Mouse (Mus musculus) kidney, embryonic 16.5 days (tissue): ENCODE results near the gene Psmb3. TPM values are rescaled to one million over a fixed set of nuclear protein-coding genes. Genes with fewer than 3 reads are reported as not detected.
"Not testable (repeated sequence)": the region's sequence is repeated elsewhere in the genome, so short reads cannot be mapped to it uniquely, and the experiment has no call there.

ENCODE experiments used
- ATAC-seq: fragments of 200-750 bp; cut with Nextera tagmentation; 2 replicates; pipeline ENCODE4 v1.8.0; 2017; ENCODE audit warnings: moderate TSS enrichment; ENCODE audit not compliant: low FRiP score, low TSS enrichment
- H3K27ac ChIP-seq: fragments of 300-500 bp; sonication (generic); 2 replicates; pipeline ENCODE4 v1.5.1; 2014; ENCODE audit warnings: low read length
- H3K27me3 ChIP-seq: fragments of 300-500 bp; sonication (generic); 2 replicates; pipeline ENCODE4 v1.6.1; 2014; ENCODE audit warnings: low read length, control low read depth, mixed read lengths; ENCODE audit not compliant: insufficient read depth
- H3K36me3 ChIP-seq: fragments of 300-500 bp; sonication (generic); 2 replicates; pipeline ENCODE4 v1.6.1; 2014; ENCODE audit warnings: low read length, control low read depth, mixed read lengths; ENCODE audit not compliant: insufficient read depth
- H3K4me1 ChIP-seq: fragments of 300-500 bp; sonication (generic); 2 replicates; pipeline ENCODE4 v1.6.1; 2014; ENCODE audit warnings: low read length, control low read depth, mixed read lengths; ENCODE audit not compliant: insufficient read depth
- H3K4me2 ChIP-seq: fragments of 300-500 bp; sonication (generic); replicated peaks from 2 replicates; pipeline ENCODE4 v1.6.1; 2014; ENCODE audit warnings: low read depth, low read length
- H3K4me3 ChIP-seq: fragments of 300-500 bp; sonication (generic); 2 replicates; pipeline ENCODE4 v1.5.1; 2014; ENCODE audit warnings: mild to moderate bottlenecking, low read length
- H3K9ac ChIP-seq: fragments of 300-500 bp; sonication (generic); replicated peaks from 2 replicates; pipeline ENCODE4 v1.6.1; 2014; ENCODE audit warnings: low read length
- H3K9me3 ChIP-seq: fragments of 300-500 bp; sonication (generic); 2 replicates; pipeline ENCODE4 v1.6.1; 2016; ENCODE audit warnings: low read length, control low read depth
- WGBS: fragments of 180-500 bp; shearing (Covaris S2); extraction: QIAGEN DNeasy Blood & Tissue Kit; methylation state at CpG from one replicate; pipeline ENCODE4 v1.1.7; 2014; 5-methylcytosine and 5-hydroxymethylcytosine counted together
- polyA plus RNA-seq: library from polyadenylated mRNA; unstranded; fragments of >200 nt; fragmentation: Nextera tagmentation; extraction: Ambion mirVana; gene quantifications from 2 replicates; pipeline ENCODE4 v1.2.1, GENCODE M21; 2015

Gene Psmb3
- polyA plus RNA-seq, 1 experiment from 2014 or later: 503 TPM

DNA sequence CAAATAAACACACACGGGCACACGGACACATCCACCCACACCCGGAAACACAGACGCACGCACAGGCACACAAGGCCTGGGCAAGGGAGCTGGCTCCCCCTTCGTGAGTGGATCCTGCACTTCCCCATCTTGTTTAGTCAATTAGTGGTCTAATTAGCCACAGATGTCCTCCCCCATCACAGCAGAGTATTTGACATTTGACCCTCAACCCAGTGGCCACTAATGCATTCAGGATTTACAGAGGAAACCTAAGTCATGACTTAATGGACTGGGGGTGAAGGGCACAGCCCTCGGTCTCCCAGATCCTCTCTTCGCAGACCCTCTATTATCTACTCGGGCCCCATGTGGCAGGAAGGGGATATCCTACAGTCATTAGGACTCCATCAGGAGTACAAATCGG is 30.5 kb downstream of the Psmb3 start:
- 12% methylated on average over 10 of the region's 10 CpGs for WGBS
- no peak overlapping the region for H3K4me3 ChIP-seq
- no peak for ATAC-seq
- peaks cover 4% of the 10 kb centered on the region for H3K4me1 ChIP-seq
- H3K4me2 ChIP-seq: no peak overlapping the region
- no peak overlapping the region for H3K27ac ChIP-seq
- no peaks in the 10 kb centered on the region for H3K27me3 ChIP-seq
- H3K9me3 ChIP-seq: no peaks in the 10 kb centered on the region
- no peak overlapping the region for H3K9ac ChIP-seq
- H3K36me3 ChIP-seq: peaks cover 18% of the 10 kb centered on the region

DNA sequence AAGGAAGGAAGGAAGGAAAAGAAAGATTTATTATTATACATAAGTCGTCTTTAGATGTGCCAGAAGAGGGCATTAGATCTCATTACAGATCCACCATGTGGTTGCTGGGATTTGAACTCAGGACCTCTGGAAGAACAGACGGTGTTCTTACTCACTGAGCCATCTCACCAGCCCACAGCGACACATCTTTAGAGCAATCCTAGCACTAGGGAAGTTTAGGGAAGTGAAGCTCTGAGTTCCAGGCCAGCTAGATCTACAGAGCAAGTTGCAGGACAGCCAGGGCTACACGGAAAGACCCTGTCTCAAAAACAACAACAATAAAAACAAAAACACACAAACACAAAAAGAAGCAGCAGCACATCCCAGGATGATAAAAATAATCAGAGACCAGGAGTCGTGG is 31.6 kb downstream of the Psmb3 start:
- H3K36me3 ChIP-seq: peaks cover 13% of the 10 kb centered on the region
- H3K4me3 ChIP-seq, H3K9me3 ChIP-seq, H3K27me3 ChIP-seq, H3K4me1 ChIP-seq, H3K27ac ChIP-seq, H3K4me2 ChIP-seq, H3K9ac ChIP-seq, ATAC-seq: not testable (repeated sequence)
- 84% methylated on average over 5 of the region's 5 CpGs for WGBS

DNA sequence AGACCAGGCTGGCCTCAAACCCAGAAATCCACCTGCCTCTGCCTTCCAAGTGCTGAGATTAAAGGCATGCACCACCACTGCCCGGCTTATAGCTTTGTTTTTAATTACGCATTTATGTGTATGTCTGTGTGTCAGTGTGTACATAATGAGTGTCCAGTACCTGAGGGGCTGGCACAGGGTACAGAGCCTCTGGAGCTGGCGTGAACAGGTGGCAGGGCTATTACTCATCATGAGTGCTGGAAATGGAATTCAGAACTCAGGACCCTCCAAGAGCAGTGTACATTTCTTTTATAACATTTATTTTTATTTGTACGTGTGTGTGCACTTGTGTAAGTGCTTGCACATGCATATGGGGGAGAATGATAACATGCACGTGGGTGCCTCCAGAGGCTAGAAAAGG is 33.4 kb downstream of the Psmb3 start:
- 88% methylated on average over 5 of the region's 5 CpGs for WGBS
- Histone ChIP-seq H3K9me3 (no peaks in the 10 kb centered on the region), H3K4me1 (peaks cover 18% of the 10 kb centered on the region), H3K4me3 (no peak overlapping the region), H3K27ac (no peak overlapping the region), H3K9ac (no peak overlapping the region), H3K4me2 (no peak overlapping the region), H3K27me3 (no peaks in the 10 kb centered on the region), H3K36me3 (peaks cover 7% of the 10 kb centered on the region)
- no peak for ATAC-seq

DNA sequence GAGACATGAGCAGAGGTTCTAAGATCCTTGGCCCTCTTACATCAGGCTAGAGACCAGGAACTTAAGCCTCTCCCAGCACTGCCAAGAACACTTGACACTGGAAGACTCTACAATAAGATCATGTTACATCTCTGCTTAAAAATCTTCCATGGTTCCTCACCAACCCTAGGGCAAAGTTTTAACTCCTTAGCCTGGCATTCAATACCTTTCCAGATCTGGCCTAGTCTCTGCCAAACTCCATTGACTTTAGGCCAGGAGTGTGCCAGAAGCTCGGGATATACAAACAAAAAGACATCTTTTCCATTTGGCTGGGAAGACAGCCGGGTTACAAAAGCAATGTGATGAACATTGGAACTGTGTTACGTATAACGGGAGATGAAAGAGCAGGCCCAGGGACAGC is 34.4 kb downstream of the Psmb3 start:
- WGBS: 65% methylated on average over 4 of the region's 4 CpGs
- Histone ChIP-seq H3K27ac (no peak overlapping the region), H3K4me2 (no peak overlapping the region), H3K27me3 (no peaks in the 10 kb centered on the region), H3K4me1 (peaks cover 24% of the 10 kb centered on the region), H3K36me3 (no peaks in the 10 kb centered on the region), H3K9ac (no peak overlapping the region), H3K9me3 (no peaks in the 10 kb centered on the region), H3K4me3 (no peak overlapping the region)
- ATAC-seq: no peak

DNA sequence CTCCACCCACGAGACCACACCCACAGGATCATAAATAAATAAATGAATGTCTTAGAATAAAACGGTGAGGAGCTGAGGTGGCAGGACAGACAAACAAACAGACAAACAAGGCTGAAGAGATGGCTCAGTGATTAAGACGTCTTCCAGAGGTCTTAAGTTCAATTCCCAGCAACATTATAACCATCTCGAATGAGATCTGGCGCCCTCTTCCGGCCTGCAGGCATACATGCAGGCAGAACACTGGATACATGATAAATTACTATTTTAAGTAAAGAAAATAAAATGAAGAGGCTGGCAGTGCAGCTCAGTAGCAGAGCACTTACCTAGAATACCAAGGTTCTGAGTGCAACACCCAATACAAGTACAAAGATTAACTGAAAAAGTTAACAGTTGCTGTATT is 35.5 kb downstream of the Psmb3 start:
- 64% methylated on average over 6 of the region's 6 CpGs for WGBS
- no peak overlapping the region for H3K9ac ChIP-seq
- H3K27ac ChIP-seq: no peak overlapping the region
- H3K4me2 ChIP-seq: no peak overlapping the region
- no peaks in the 10 kb centered on the region for H3K36me3 ChIP-seq
- H3K4me3 ChIP-seq: no peak overlapping the region
- H3K27me3 ChIP-seq: no peaks in the 10 kb centered on the region
- no peak for ATAC-seq
- H3K4me1 ChIP-seq: peaks cover 35% of the 10 kb centered on the region
- no peaks in the 10 kb centered on the region for H3K9me3 ChIP-seq

DNA sequence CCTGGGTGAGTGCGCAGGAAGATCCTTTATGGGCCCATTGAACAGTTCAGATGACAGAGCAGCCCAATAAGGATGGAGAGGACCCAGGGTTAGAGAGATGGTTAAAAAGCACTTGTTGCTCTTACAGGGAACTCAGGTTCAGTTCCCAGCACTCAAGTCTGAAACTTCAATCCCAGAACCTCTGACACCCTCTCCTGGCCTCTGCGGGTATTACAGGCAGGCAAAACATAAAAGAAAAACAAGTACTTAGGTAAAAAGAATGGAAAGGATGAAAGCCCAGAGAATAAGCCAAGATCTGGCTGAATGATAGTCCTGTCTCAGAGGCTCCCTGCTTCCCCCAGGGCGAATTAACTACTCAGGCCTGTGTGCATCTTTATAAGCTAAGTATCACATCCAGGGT is 36.0 kb downstream of the Psmb3 start:
- H3K4me2 ChIP-seq: no peak overlapping the region
- H3K36me3 ChIP-seq: no peaks in the 10 kb centered on the region
- no peaks in the 10 kb centered on the region for H3K9me3 ChIP-seq
- H3K9ac ChIP-seq: no peak overlapping the region
- no peak for ATAC-seq
- no peak overlapping the region for H3K27ac ChIP-seq
- H3K4me3 ChIP-seq: no peak overlapping the region
- peaks cover 38% of the 10 kb centered on the region for H3K4me1 ChIP-seq
- H3K27me3 ChIP-seq: no peaks in the 10 kb centered on the region
- WGBS: 87% methylated on average over 3 of the region's 3 CpGs

DNA sequence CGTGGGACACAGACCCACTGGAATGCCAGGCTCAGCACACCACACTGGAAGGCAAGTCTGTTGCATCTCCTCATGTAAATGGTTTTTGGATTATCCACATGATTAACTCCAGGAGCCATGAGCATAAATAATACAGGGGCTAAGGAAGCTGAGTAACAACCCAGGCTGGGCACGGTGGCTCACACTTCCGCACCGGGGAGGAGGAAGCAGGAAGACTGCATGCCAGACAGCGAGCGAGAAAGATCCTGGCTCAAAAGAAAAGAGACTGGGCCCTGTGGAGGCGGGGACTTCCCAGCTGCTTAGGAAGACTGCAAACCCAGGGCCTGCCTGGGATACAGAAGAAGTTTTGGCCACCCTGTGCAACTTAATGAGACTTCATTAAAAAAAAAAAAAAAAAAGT is 37.0 kb downstream of the Psmb3 start:
- peak overlapping the region; percentile 74 for H3K27ac ChIP-seq
- H3K9ac ChIP-seq: 0 out of 2 replicates have a peak overlapping the region, but pooled peaks have one; percentile 18
- H3K4me1 ChIP-seq: peaks cover 38% of the 10 kb centered on the region
- no peaks in the 10 kb centered on the region for H3K9me3 ChIP-seq
- H3K27me3 ChIP-seq: no peaks in the 10 kb centered on the region
- WGBS: 25% methylated on average over 7 of the region's 7 CpGs
- no peaks in the 10 kb centered on the region for H3K36me3 ChIP-seq
- peak overlapping the region; percentile 18; the same call in 1 of the 2 replicates for H3K4me3 ChIP-seq
- no peak for ATAC-seq
- peak overlapping the region; percentile 32 for H3K4me2 ChIP-seq

DNA sequence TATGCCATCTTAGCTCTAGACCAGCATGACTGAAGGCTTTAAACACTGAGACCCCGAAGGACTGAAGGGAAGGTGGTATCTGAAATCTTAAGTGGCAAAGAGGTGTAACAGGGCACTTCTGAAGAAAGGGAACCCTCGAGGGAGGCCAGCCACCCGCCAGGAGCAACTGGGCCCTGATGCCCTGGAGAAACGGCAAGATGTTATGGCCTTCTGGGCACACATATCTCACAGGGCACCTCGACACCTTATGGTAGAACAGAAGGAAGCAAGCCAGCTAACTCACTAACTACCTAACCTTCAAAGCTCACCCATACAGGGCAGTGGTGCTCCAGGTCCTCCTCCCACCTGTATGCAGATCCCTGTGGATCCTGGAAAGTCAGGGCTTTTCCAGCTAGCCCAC is 39.0 kb downstream of the Psmb3 start:
- no peaks in the 10 kb centered on the region for H3K27me3 ChIP-seq
- no peak overlapping the region for H3K4me2 ChIP-seq
- 88% methylated on average over 5 of the region's 5 CpGs for WGBS
- ATAC-seq: no peak
- H3K27ac ChIP-seq: no peak overlapping the region
- no peak overlapping the region for H3K9ac ChIP-seq
- peaks cover 38% of the 10 kb centered on the region for H3K4me1 ChIP-seq
- H3K4me3 ChIP-seq: no peak overlapping the region
- H3K36me3 ChIP-seq: peaks cover 6% of the 10 kb centered on the region; the same call in 1 of the 2 replicates
- H3K9me3 ChIP-seq: no peaks in the 10 kb centered on the region

DNA sequence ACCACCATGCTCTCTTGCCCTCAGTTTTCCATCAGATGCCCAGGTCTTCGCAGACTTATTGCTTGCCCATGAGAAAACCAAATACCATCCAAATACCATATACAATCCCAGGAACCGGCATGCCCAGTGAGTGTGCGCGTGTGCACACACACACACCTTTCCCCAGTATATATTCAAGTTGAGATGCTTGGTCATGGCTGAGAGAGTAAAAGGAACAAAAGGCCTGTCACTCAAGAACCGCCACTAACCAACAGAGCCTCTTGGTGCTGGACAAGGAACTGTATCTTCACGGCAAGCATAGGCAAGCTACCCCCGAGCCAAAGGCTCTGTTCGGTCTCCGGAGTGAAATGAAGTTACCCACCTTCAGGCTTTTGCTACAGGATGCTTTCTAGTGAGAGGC is 39.4 kb downstream of the Psmb3 start:
- H3K4me2 ChIP-seq: peak overlapping the region; percentile 87
- peaks cover 37% of the 10 kb centered on the region for H3K4me1 ChIP-seq
- 77% methylated on average over 9 of the region's 9 CpGs for WGBS
- H3K4me3 ChIP-seq: no peak overlapping the region
- no peaks in the 10 kb centered on the region for H3K9me3 ChIP-seq
- no peak overlapping the region for H3K27ac ChIP-seq
- H3K9ac ChIP-seq: peak overlapping the region; percentile 88; the same call in 1 of the 2 replicates
- no peaks in the 10 kb centered on the region for H3K27me3 ChIP-seq
- H3K36me3 ChIP-seq: peaks cover 7% of the 10 kb centered on the region; the same call in 1 of the 2 replicates
- ATAC-seq: no peak

DNA sequence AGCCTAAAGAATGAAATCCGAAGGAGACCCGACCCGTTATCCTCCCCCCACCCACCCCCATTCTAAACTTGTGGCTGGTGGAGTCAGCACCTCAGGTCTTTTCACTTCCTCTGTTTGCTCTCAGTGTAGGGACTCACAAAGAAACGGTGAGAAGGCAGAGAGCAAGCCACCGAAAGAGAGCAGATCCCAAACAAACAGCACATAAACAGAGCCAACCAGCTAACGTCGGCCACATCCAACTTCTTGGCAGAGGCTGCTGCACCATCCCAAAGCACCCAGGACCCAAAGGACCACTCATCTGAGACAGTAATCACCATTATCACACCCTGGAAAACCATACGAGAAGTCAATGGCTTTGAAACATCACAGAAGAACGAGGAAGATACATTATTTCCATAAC is 40.2 kb downstream of the Psmb3 start:
- Histone ChIP-seq H3K27me3 (no peaks in the 10 kb centered on the region), H3K9me3 (no peaks in the 10 kb centered on the region), H3K27ac (peak overlapping the region; percentile 77; the same call in 1 of the 2 replicates), H3K9ac (peak overlapping the region; percentile 88), H3K4me1 (peaks cover 34% of the 10 kb centered on the region), H3K4me2 (peak overlapping the region; percentile 87), H3K4me3 (peak overlapping the region; percentile 64), H3K36me3 (peaks cover 16% of the 10 kb centered on the region; the same call in 1 of the 2 replicates)
- no peak for ATAC-seq
- WGBS: 22% methylated on average over 9 of the region's 9 CpGs
